Mouse (Mus musculus) kidney, postnatal 36 days (tissue): Measurements from ENCODE around the gene Dio1.

Experiments
- DNase-seq, 2 experiments: peaks; one replicate each; pipeline ENCODE4 v3.0.0; 2021 to 2022; ENCODE audit warnings: mixed read lengths in 2 of 2

Dio1 gene

GRCm38 (mm10) chr4:107300371-107300770, 6.6 kb downstream of the Dio1 start:
- no peak for DNase-seq

GRCm38 (mm10) chr4:107299779-107300340, 7.1 kb downstream of the Dio1 start:
- DNase-seq: peak; percentile 77 to 82

DNA sequence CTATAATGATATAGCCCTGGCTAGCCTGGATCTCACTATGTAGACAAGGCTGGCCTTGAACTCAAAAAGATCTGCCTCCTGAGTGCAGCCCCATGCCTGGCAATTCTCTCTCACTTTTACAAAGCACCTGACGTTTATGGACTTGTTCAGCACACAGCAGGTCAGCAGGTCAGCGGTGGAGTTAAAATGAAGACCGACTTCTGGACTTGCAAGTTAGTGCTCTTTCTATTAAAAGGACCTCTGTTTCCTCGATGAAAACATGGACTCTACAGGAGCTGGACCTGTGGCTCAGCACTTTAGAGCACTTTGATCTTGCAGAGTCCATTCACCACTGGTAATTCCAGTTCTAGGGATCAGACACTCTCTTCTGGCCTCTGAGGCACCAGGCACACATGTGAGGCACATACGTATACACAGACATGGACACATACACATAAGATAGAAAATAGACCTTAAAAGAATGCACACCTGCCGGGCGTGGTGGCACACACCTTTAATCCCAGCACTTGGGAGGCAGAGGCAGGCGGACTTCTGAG, 8.8 kb downstream of the Dio1 start:
- peak; percentile 64 to 75 for DNase-seq

DNA sequence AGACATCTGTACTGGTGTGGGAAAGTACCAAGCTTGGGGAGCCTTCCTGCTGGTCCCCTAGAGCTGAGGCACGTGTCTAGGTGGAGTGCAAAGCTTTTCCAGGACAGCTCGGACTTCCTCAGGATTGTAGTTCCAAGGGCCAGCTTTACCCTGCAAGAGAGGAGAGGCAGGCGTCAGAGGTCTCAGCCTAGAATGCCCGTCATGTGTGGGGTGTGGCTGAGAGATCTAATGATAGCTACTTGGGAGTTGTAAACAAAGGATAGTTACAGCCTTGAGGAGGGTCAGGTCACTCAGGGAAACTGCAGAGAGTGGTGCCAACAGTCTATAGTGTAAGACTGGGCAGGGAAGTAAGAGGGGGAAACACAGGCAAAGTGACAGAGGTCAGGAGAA, 14.7 kb downstream of the Dio1 start:
- peak; percentile 28 to 40 for DNase-seq

DNA sequence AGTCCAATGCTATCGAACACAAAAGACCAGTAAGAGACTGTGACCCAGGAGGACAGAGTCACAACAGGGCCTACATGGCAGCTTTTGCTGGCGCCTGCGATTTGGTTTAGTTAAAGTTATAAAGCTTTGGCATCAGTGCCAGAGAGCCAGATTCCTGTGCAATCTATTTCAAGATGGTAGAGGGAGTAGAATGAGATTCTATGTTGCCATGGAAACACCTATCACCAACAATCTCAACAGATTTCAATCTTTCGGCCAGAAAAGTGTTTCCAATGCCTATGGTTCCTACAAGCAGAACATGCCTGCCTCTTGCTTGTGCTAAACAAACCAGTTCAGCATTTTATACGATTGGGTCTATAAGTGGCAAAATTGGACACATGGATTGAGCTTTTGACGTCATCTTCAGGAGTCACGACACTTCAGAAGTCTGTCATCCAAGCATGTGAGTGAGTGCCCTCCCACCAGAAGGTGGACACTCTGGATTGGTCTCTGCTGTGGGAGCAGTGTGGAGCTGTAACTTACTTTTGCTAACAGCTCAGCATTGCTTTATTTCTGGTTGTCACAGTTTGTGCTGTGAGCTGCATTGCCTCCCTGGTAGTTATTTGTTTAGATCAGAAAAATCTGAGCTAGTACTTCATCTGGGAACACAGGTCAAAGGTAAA, 15.2 kb downstream of the Dio1 start:
- no peak for DNase-seq

DNA sequence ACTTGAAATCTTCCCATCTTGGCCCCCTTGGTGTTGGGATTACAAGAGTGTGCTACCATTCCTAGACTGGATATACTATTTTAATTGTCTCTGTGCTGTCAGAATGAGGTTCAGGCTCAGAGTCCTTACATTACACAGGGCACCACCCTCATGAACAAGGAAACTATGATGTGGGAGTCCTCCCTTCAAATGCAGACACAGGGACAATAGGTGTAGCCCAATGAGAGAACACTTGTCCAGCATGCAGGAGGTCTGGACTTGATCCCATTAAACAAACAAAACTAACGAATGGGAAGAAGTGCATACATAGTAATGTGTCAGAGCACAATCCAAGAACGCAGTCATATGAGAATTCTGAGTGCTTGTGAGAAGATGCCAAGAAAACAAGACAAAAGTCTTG, 19.5 kb downstream of the Dio1 start:
- DNase-seq: no peak

DNA sequence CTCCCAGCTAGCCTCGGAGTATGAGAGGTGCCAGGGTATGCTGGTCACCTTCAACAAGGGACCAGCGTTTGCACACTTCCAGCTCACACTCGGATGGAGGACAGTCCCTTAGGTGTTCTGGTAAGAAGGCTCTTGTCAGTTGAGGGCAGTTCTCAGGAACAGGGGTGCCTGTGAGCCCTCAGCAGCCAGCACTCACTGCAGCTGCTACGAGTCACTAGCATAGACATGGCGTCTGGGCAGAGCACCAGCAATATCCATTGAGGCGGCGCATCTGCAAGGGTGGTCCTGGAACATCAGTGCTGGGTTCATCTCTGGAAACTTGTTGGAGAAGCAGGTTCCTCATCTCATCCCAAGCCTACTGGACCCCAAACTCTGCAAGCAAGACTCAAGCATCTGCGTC, 20.6 kb downstream of the Dio1 start:
- DNase-seq: no peak

GRCm38 (mm10) chr4:107285446-107286200, 21.3 kb downstream of the Dio1 start:
- DNase-seq: no peak

GRCm38 (mm10) chr4:107280843-107281475, 26.0 kb downstream of the Dio1 start:
- DNase-seq: no peak

GRCm38 (mm10) chr4:107278188-107278707, 28.7 kb downstream of the Dio1 start:
- DNase-seq: no peak

DNA sequence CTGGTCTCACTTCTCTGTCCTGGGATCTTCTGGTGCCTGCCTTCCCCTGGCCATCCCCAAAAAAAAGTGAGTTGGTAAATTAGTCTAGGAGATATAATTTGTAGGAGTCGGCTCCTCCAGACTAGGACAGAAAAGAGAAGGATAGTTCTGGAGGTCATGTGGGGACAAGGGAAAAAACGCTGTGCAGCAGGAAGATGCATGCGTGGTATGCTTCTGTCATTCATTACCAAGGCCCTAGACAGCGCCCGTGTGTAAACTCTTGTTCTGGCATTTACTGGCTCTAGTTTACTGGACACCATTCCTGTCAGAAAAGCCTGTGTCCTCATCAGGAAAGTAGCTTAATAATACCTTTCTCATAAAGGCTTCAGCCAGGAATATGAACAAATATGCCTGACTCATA, 32.5 kb downstream of the Dio1 start:
- peak; percentile 60 to 71 for DNase-seq

DNA sequence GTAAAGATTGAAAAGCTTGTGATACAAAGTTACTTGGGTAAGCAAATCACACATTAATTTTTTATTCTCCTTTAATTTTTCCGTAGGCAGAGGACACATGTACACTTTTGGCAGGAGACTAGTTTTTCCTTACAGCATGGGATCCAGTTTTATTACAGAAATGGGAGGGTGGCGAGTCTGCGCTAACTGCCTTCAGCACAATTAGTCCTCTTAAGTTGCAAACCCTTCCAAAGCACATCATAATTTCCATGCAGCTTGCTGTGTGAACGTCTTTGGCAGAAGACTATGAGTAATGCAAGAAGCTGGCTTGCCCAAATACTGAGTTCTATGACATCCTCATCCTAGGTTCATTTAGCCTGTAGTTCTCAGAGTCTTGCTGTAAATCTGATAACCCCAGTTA, 33.3 kb downstream of the Dio1 start:
- no peak for DNase-seq

- DNase-seq: no peak
These were observed 47.0 kb downstream of the Dio1 start for GRCm38 (mm10) chr4:107260001-107260400.

DNA sequence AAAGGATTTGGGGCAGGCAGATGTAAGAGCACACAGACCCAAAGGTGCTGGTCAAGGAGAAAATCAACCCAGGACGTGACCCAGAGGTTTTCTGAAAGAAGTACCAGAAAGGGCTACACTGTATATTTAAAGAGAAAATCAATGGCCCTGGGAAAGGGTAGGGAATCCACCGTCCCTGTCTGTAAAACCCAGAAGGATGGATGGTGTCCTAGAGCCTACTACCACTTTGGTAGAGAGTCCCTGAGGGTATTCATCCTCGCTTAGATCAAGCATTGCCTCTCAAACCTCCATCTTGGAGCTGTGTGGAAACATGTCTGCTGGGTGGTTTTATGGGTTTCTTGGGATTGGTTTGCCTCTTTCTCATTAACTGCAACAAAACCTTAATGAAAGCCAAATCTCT, 52.6 kb downstream of the Dio1 start:
- DNase-seq: no peak

DNA sequence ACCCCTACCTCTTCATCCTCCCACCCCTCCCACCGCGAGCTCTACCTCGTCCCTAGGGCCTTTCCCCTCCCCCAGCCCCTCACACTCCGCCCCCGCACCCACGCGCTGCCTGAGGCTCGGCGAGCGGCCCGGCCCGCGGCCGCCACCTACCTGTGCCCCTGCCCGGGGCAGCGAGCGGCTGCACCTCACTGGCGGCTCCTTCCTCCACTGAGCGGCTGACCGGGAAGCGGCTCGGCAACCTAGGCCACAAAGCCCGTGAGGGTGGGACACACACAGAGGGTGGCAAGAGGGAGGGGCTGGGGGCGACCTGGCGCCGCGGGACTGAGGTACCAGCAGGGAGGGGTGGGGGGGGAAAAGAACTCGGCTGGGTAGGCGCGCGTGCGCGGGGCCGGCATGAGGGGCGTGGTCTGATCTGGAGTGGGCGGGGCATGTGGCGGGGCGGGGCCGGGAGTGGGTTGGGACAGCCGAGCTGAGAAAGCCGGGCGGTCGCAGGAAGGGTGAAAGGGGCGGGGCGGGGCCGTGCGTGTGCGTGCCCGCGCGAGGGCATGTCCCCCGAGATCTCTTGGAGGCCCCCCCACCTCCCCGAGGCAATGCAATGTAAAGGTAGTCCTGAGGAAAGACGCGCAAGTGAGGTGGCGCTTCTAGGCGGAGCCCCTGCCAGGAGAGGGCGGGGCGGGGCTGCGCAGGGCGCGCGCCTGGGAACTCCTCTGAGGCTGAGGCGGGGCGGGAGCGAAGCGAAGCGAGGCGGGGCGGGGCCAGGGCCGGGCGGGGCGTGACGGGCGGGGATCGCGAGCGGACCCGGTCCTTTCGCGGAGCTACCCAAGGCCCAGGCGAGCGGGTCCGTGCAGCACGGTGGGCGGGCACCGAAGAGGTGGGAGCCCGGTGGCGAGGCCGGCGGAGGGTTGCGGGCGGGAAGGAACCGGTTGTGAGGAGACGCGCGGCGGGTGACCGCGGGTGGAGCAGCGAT, 53.6 kb downstream of the Dio1 start, which contains the start of the genes Lrrc42 and Hspb11:
Lrrc42 (minus strand) TSS at position 408 of the 967 bp plus-strand sequence.
Hspb11 (plus strand) TSS at position 469 of the 967 bp plus-strand sequence.
- peak; percentile 97 to 98 for DNase-seq

DNA sequence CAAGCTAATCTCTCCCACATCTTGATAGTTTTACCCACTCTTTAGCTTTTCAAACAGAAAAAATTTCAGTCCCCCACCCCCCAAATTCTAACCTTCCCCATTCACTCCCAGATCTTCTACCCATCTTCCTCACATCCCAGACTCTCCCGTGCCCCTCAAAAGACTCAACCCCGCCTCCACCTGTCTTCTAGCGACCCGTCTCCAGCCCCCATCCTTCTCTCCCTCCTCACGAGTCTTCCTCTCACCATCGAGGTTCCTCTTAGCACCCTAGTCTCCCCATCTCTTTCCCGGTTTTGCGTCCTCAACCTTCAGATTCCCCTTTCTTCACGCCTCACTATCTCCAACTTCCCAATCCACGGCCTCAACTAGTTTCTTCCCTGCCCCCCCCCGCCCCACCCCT, 54.4 kb downstream of the Dio1 start:
- DNase-seq: no peak

GRCm38 (mm10) chr4:107250494-107250893, 56.5 kb downstream of the Dio1 start:
- DNase-seq: peak; percentile 59 to 67

- no peak for DNase-seq
These were observed 57.5 kb downstream of the Dio1 start for GRCm38 (mm10) chr4:107249471-107249870.

DNA sequence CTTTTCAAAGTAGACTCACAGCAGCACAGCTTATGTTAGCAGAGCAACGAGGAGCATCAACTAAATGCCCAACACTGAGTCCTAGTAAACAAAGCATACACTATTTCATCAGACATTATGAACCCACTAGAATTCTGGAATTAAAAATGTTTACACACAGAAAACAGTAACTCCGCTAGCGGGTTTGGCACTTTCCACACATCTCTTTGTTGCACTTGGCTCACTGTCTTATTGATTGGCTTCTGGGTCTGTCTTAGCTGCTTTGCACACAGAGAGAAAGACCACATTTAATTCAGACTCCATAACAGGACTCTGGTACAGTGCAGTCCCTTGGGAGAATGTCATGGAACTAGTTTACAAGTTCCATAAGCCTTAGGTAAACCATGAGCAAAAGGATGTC, 58.9 kb downstream of the Dio1 start:
- no peak for DNase-seq

- no peak for DNase-seq
These were observed 59.9 kb downstream of the Dio1 start for GRCm38 (mm10) chr4:107247110-107247509.

GRCm38 (mm10) chr4:107246040-107246439, 60.9 kb downstream of the Dio1 start:
- DNase-seq: no peak

DNA sequence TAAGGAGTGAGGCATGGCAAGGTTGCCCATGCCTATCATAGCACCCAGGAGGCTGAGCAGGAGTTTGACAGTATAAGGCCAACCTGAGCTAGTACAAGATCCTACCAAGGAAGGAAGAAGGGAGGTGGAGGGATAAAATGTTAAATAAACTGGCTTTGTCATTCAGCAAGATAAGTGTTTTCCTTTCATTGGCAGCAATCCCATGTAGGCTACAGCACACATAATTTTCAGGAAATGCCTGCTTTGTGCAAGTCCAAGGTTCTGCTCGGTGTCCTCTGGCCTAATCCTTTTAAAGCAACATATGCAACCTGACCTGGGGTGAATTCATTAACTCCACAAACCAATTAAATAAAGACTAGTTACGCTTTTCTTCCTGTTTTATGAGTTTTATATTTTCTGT, 61.6 kb downstream of the Dio1 start:
- peak in 1 of 2 experiments; percentile 51 for DNase-seq
